Mouse (Mus musculus) brain, embryonic 18.5 days (tissue): ENCODE data around the gene Klhl13.

Source experiments
- DNase-seq: peaks from one replicate; pipeline ENCODE4 v3.0.0-alpha.2; 2012; ENCODE audit warnings: low read depth, low spot score

Klhl13 gene

GRCm38 (mm10) chrX:23364514-23365381 lies at the start of gene Klhl13:
Gene Klhl13 (minus strand): TSS chrX:23365082.
- no peak for DNase-seq

GRCm38 (mm10) chrX:23409296-23410149 lies 44.6 kb upstream of the Klhl13 start:
- no peak for DNase-seq

DNA sequence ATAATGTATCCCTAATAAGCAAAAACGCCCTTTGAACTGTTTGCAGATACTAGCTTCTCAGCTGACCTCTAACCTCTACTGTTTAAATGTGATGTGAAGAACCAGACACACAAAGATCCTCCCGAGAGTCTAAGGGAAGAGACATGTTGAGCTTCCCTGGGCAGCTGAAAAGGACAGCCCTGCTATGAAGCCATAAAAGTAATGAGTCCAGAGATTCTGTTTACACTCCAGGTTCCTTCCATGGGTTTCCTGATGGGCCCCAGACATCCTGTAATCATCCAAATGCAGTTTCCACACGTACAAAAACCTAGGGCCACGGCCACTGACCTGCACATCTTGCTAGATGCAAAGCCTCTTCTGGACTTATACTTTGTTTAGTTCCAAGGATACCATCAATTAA lies 23.8 kb upstream of the Klhl13 start:
- no peak for DNase-seq

DNA sequence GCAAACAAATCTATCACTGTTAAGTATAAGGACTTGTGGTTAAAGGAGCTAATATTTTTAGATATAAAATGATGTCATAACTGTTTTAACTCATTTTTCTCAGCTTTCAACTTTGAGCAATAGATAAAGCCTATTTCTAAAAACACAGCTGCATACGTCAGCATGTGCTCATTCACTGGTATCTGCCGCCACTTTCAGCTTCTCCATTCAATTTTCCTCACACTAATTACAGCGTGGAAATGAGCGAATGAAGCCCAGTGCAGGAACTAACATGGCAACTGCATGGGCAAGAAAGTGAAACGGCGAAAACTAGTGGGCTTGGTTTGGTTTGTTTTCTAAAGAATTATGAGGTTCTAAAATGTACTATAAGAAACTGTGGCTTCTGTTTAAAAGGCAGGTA lies 1.4 kb downstream of the Klhl13 start:
- DNase-seq = no peak

GRCm38 (mm10) chrX:23360446-23360845 lies 4.4 kb downstream of the Klhl13 start:
- no peak for DNase-seq

GRCm38 (mm10) chrX:23350083-23350482 lies 14.8 kb downstream of the Klhl13 start:
- no peak for DNase-seq

GRCm38 (mm10) chrX:23328116-23328515 lies 36.8 kb downstream of the Klhl13 start:
- no peak for DNase-seq

DNA sequence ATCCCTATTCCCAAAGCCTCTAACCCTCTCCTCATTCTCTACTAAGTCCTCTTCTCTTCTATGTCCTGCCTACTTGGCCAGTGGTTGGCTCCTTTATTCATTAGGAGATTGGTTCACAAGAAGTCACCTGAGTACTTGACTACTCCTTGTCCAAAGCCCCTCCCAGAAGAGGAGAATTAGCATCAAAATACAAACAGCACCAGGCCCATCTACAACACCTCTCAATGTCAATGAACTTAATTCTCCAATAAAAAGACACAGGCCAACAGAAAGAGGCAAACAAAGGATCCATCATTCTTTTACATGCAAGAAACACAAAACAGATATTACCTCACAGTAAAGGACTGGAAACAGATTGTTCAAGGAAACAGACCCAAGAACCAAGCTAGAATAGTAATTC lies 46.0 kb downstream of the Klhl13 start:
- DNase-seq = no peak

GRCm38 (mm10) chrX:23295952-23296598 lies 68.8 kb downstream of the Klhl13 start:
- no peak for DNase-seq

- no peak for DNase-seq
Measured at GRCm38 (mm10) chrX:23285442-23285817, 79.5 kb downstream of the Klhl13 start.

DNA sequence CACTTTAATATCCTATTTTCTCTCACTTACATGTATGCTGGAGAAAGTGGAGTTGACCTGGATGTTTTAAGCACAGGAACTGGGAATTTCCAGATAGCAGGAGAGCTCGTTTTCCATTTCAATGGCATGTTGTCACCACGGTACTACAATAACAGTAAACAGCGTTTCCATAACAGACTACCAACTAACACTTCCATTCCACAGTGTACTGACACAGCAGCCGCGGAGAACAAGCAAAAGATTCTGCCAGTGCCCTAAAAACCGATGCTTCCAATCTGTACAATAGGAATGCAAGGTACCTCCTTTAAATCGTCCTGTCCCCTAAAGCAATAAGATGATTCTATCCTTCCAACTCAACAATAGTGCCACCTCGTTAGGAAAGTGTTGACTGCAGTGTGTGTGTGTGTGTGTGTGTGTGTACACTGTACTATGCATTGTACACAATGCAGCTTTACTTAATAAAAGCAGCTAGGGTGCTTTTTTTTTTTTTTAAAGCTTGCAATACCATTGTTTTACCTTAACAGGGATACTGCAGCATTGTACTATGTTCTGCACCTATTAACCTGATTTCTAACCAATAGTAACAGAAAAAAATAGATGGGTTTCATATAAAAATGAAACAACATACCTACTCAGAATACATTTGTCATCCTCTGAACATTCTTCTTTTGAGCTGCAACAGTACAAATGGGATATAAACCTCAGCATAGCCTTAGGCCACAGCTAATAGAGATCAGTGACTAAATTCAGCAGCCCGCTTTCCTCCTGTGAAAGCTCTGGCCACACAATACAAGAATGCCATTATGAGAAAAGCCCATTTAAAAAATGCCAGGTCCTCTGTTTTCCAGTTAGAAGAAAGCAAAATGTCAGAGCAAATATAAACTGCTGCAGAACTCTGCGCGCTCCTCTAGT lies 80.1 kb downstream of the Klhl13 start:
- no peak for DNase-seq

DNA sequence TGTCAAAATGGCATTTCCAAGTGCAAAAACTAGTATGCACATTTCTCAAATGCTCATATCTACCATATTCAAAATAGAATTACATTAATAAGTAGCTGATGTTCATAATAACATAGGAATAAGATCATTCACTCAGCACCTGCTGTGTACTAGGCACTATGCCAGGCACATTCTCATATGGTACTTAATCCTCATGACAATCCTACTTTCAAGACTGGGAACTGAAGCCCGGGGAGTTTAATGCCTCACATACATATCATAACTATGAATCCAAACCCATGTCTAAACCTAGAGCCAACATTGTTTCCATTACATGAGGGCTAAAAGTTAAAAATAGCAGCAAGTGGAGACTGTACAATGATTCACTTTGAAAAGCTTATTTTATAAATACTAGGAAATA lies 97.3 kb downstream of the Klhl13 start:
- DNase-seq = no peak

DNA sequence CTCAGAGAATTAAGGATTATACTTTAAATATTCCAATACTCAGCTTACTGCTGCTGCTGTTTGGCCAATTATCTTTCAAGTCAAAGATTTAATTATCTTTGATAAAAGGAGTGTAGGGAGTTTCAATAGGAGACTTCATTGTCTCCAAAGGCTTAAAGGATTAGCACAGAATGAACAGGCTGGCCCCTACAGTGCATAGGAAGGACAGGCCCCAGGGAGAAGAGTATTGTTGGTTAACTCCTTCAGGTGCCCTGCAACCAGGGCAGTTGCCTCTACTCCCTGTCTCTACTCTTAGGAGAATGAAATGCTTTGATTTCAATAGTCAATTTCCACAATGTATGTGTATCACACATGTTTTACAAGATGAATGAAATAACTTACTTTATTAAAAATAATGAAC lies 116.1 kb downstream of the Klhl13 start:
- no peak for DNase-seq
